Mouse (Mus musculus) lung, postnatal 4 days (tissue): ENCODE results near the gene Prkn.

ENCODE experiments used
- DNase-seq, 2 experiments: peaks; one replicate each; pipeline ENCODE4 v3.0.0; 2021

Prkn gene

DNA sequence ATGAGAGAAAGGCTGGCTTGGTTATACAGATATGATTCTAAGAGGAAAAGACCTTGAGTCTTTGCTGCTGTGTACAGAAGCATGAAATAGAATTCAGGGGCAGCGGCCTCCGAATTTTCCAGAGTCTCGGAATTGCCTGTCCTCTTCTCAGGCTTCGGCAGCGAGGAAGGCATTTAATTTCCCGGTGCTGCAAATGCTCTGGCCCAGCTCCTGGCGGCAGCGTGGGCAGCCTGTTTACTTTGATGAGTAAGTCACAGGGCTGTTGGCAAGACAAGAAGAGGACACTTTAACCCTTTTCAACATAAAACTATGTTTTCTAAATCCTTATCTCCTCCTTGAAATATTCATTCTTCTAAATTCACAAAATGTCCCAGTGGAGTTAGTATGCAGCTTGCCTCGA, 462.9 kb downstream of the Prkn start:
- no peak for DNase-seq

DNA sequence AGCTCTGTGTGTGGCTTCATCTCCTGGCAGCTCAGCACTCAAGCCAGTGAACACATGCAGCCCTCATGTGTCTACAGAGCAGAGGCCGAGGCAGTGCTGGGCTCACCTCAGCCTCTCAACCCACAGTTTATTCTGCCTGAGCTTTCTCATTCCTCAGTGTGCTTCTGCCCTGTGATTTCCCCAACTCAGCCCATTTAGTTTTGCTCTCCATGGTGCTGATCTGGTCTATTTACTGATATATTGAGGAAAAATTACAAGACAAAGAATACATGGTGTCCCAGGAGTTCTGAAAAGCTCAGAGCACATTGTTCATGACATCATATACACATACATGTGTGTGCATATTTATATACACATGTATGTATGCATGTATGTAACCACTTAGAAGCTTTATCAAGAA, 469.7 kb downstream of the Prkn start:
- no peak for DNase-seq

DNA sequence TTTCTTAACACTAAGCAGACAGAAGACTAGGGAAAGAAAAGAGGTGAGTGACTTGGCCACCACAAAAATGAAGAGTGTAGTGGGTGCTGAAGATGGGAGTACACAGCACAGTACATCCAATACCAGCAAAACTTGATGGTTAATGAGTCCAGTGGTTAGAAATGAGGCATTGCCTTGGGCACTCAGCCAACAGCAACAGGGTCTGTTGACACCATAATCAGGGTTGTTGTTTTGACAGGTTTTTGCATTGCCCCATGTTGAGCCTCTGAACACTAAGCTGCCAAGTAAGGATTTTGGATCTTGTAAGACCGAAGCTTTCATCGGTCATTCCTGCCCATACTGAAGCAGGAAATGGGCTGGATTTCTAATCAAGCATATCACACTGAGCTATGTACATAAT, 474.0 kb downstream of the Prkn start:
- no peak for DNase-seq

DNA sequence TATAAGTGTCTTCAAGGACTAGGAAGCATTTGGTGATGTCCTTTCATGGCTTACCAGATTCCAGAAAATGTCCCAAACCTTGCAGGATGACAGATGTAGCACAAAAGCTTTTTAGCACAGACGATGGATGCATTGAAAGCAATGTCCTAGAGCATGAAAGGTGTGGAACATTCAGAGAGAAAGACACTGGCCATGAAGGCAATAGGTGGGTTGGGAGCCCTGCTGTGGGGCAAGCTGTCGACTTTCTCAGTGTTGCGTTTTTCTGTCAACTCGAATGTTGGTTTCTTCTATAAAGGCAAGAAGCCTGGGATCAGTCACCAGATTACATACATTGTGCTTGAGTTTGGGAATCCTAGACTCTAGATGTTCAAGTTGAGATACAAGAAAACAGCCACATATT, 475.5 kb downstream of the Prkn start:
- no peak for DNase-seq

DNA sequence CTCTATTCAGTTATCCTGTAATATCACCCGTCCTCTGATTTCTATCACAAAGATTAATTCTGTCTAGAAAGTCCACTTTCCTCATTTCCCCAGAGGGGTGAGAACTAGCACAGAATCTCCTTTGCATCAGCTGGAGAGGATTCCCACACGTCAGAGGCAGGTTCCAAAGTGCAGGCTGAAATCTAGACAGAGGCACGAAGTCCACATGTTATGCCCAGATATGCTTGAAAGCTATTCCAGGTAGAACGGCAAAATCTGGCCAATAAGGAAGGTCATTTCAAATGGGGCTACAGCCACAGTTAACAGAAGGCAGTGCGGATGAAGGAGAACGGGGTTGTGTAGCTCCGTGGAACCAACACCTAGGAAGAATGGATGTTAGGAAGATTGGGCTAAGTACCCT, 478.8 kb downstream of the Prkn start:
- DNase-seq, result no peak

DNA sequence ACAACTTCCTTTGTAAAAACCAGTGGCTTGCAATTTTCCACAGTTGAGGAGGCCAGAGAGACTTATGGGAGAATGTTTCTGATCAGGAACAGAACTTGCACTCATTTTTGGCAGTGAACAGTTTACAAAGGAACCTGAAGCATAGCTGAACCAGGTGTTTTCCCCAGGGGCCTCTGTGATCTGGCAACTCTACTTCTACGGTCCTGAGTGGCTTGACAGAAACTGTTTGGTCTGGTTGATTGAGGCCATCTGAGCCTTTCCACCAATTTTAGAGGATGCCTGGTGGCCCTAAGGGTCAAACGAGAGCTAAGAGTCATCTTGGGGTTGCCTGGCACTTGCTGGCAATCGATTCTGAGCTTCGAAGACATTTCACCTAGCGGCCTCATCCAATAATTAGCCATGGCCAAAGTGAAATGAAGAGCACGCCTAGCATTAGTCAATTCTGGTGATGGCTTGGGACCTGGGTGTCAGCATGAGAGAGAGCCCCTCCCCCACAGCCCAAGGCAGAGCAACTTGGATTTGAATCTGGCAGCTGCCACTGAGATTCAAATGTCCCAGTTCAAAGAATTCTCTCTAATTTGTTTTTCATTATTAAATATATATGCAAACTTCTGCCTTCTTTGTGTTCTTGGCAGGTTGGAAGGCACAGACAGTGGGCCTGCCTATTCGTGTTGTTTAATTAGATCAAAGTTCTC, 479.6 kb downstream of the Prkn start:
- no peak for DNase-seq

DNA sequence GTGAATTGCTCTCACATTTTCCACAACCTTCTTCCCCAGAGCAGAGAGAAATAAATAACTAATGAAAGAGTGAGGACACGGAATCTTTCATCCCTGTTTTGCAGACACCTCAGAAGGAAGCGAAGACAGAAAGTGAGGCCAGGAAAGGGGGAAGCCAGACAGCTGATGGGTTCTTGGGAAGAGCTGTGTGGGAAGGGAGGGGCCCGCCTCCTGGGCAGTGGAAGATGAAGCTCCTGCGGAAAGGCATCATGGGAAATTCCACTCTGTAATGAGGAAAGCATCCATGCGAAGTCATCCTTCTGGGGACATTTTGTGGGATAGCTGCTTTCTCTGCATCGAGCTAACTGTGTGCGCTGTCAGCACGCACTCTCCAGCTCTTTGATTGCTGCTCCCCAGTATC, 491.9 kb downstream of the Prkn start:
- DNase-seq, result no peak

DNA sequence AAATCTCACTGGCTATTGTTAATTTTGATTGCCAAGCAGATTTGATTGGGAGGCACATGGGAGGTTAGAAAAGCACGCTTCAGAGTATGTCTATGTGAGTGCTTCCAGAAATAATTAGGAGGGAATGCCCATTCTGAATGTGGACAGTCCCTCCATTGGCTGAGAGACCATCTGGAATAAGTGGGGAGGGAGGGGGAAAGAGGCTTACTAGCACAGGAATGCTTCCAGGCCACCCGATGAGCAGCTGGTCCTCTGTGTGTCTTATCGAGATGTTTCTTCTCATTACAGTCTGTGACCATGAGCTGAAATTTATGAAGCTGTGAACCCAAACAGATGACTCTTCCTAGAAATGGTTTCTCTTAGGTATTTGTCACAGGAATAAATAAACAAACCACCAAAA, 493.6 kb downstream of the Prkn start:
- no peak for DNase-seq

DNA sequence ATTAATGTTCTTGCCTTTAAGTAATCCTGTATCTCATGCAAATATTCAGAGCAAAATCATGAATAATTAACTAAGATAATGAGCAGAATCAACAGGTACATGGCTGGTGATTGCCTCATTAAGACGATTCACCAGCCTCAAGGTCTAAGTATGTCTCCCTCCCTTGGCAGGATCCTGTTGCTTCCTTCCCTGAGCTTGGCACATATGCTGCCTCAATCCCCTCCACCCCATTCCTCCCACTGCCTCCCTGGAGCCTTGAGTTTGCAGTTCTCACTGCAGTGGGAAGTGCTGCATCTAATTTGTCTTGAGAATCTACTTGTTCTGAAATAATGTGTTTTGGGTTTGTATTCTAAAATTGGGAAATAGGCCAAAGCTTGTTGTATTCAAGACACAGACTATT, 496.0 kb downstream of the Prkn start:
- DNase-seq, result no peak

DNA sequence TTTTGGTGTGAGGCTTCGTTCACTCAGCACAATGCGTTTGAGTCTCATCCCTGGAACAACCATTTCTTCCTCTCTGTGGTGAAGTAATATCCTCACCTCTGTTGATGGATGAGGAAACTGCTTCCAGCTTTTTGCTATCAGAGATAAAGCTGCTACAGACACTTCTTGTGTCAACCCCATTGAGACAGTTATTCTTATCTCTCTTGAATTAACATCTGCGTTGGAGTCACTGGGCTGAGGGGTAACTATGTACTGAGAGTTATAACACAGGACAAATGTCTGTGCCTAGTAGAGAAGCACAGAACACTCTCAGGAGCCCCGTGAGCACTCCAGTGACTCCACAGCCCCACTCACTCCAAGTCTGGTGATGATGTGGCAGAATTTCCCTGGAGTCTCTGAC, 500.2 kb downstream of the Prkn start:
- no peak for DNase-seq

DNA sequence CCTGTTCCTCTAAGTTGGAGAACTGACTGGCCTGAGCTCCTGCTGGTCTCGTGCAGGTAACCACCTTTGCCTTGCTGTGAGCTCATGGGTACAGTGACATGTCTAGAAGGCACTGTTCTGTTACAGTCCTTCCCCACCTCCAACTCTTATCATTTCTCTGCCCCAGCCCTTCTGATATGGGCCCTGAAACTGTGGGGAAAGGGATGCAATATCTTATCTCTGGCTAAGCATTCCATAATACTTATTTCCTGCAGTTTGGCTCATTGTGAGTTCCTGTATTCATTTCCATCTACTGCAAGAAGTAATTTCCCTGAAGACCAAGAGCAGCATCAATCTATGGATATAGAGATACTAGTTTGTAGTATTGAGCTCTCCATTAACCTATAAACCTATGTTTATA, 506.1 kb downstream of the Prkn start:
- no peak for DNase-seq

DNA sequence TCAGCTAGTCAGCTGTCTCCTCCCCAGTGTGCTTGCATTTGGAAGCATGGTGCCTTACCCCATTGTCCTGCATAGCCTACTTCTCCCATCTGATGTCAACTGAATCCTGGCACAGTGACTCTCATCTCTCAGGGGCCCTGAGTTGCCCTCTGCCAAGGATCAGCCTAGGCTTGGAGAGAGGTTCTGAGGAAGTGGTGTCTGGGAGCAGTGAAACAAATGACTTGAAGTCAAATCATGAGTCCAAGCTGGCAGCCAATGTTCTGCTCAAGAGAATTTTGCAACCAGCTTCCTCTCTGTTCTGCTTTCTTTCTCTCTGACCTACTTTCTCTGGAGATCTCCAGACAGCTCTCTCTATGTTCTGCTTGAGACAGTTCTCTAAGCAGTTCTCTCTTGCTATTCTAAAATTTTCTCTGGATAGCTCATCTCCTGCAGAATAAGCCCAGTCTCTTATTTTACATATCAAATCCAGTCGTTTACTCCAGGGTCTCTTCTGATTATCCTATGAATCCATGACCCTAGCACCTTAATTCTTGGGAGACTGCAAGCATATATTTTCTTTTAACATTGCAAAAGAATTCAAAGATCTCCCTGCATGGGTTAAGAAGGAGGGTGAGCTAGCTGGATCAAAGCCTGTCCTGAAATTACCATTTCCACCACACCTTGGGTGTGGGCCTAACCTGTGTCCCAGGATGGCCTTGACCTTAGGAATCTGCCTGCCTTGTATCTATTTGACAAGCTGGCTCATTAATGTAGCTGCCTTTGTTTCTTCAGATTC, 512.8 kb downstream of the Prkn start:
- peak in 1 of 2 experiments; percentile 10 for DNase-seq

DNA sequence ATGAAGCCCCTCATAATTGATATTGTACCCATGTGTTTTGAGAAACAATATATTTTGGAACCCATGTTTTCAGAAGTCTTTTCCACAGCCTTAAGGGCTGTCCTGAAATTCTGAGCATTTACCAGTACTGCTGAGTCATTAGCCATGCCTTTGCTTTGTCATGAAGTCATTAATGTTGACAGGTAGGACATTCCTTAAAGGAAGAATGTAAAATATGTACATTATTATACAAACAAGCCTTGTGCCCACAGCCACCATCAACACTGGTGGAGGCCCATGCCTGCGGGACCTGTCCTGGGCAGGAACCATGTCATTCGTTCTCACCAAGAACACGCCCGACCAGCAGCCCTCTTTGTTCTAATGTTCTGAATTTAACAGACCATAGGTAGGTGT, 513.4 kb downstream of the Prkn start:
- no peak for DNase-seq

DNA sequence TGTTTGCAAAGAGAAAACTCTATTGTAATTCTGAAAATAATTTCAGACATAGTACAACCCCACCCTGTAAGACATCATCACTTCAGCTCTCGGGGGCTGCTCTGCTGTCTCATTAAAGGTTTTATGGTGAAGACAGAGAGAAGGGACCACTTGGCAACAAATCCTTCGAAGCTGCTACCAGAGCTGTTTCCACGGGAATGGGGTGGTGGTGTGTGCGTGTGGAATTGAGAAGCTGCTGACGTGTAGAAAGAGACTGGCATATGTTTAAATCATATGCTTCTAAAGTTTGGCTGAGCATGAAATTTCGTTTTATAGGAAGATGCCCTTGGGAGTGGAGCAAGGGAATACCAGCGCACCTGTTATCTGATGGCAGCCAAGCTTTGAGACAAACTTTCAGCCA, 514.2 kb downstream of the Prkn start:
- no peak for DNase-seq

DNA sequence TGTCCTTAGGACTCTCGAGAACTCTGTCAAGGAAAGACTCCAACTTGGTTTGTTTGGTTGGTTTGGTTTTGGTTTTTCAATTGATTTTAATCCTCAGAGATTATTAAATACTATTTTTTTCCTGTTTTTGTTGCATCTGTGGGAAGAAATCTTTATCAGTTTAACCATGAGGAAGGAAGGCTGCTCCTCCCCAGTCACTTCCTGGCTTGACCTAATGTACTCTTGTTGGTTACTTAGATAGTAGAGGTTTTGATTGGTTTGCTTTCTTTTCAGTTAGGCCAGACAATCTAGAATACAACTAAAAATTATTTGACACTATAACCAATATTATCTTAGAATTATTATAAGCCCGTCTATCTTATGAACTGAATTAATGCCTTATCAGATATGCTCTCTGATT, 535.3 kb downstream of the Prkn start:
- DNase-seq, result no peak

DNA sequence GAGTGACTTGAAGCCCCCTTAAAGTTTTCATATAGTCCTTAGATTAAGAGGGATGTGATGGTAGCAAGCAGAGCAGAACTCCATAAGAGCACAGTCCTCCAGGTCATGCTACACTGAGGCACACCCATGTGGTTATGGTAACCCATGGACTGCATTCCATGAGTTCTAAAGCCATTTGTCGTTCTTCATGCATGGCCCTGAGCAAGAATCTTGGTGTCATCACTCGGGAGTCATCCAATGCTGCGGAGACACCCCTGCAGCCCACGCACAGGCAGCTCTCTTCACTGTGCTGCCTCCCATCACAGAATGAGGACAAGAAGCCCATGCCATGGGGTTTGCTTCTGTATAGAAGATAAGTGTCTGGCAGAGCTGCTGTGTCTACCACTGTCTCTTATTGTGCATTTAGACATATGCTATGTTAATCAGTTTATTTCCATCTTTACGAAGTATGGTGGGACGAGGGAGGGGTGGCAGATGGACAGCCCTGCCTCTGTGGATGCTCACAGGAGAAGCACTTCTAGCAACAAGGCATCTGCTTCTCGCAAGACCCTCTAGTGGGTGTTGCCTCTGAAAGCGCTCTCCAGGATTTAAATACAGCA, 543.3 kb downstream of the Prkn start:
- no peak for DNase-seq

DNA sequence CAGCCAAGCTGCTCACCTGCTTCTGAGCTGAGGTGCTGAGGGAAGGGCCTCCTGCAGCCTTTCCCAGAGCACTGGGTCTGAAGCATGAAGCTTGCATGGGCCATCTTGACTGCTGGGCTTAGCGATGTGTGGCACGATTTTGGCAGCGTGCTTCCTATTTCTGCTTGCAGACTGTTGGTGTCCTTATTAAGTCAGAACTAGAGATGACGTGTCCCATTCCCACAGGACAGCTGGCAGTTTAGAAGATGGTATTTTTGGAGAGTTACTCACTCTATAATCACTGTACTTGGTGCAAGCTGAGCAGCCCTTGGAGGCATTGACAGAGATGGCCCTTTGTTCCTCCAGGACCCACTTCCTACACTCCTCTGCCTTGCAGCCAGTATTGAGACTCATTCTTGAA, 545.1 kb downstream of the Prkn start:
- no peak for DNase-seq

DNA sequence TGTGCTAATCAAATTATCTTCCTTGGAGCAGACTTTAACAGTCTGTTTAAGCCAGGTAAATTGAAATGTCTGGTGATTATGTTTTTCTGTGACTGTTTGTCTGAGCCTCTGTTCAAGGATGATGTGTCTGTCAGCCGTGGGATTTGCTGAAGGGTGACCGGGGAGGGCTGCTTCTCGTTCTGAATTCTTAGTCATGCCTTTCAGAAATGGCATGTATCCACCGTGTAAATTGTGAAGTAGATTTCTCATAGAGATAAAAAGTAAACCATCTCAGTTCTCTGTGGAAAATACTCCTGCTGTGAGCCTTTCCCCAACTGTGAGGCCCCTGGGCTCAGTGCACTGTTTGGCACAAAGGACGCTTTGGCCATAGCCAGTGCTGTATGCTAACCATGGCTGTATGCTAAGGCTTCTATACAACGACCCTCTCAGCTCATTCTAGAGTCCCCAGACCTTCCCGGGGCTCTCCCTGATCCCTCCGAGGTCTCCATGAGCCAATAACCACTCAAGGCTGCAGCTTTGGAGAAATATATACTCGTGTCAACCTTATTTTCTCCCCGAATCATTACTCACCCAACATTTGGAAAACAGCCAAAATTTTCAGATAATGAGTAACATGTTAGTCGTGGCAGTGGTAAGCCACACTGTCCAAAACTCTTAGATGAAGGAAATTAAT, 552.6 kb downstream of the Prkn start:
- no peak for DNase-seq

DNA sequence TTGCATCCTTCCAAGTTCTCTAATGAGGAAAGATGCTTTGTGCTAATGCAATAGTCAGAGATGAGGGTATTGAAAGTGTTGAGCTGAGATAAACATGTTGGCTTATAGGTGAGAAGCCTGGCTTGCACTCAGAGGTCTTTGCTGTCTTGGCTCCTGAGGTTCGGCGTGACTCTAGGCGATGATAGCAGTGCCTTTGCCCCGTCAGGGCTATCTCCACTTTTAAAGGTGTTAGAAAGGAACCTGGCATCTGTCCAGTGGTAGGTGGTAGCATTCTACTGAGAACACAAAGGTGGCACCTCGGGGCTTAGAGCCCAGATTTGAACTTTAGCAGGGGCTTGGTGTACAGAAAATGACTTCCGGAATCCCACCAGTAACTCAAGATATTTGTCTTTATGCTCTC, 554.4 kb downstream of the Prkn start:
- DNase-seq, result no peak

DNA sequence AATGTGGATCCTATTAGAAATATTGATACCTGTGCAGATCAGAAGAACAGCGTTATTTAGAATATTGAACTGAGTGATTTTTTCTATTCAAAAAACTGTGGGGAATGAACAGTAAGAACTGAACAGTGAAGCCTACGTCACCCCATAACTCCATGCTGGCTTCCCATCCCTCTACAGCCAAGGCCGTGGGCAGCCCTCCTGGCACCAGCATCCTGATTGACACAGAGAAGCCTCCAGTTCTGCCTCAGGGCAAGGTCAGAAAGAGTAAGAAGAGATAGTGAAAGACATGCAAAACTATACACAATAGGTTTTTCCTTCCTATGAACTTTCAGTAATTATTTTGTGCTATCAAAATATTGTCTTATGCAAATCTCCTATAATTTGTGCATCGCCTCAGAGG, 557.5 kb downstream of the Prkn start:
- DNase-seq, result no peak

DNA sequence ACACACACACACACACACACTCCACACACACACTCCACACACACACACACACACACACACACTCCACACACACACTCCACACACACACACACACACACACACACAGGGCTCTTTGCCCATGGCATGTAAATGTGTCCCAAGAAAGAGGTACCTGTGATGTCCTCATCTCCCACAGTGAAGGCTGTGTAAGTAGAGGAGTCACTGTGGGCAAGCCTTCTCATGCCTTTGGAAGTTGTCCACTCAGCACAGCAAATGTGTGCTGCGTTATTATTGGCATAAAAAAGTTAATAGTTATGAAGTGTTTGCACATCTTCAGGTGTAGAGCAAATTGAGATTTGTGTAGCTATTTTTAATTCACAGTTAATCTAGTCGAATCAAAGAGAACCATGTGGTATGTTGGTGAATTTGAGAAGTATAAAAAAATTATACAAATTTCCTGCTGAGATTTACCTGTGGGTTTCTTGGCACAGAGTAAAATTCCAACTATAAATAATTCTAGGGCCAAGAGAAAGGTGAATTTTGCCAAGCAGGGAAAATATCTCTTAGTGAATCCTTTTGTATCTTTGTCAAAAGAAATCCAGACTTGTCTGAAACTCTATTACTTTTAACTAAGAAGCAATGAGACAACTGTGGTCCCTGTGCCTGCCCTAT, 562.2 kb downstream of the Prkn start:
- DNase-seq, result no peak

DNA sequence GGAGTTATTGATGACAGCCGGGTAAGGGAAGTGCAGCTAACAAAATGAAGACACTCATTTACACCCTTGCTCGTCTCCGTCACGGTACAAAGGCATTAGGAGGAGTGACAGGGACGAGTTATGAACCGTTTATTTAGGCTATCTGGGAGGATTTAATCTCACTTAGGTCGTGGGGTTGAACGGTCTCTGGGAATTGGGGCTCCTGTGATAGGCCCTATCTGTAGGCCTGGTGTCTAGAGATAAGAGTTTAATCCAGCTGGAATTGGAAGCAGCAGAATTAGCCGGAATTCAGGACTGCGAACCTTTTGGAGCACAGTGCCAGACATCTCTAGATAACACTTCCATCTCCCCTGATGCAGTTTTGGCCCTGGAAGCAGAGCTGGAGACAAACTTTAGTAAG, 571.2 kb downstream of the Prkn start:
- no peak for DNase-seq

DNA sequence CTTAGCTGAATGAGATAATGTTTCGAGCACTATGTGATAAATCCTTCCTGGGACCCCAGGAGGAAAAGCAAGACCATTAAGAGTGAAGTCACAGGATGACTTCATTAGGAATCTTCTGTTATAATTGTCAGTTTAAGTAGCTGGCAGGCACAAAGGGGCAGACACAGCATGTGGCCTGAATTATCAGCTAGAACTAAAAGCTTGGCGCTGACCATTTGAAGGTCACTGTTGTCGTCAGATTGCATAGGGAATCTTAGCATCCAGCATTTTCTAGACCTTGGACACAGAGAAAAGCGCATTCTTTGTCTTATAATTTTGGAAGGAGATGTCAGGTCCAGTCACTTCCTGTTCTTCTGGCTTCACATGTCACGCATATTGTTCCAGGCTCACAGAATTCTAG, 573.5 kb downstream of the Prkn start:
- DNase-seq, result no peak
